30 mouse cellular contexts compared by ENCODE assay signal in genomic region chr12:41345621-41346020, GRCm38 (mm10).
"Had no signal": no experiment of that assay in that cellular context is flagged by ENCODE, and none has a peak within 500 bp of the region (broad histone marks: within the 10 kb centered on the region; RNA-seq: fewer than 3 reads in every experiment).

No protein-coding gene starts in this region.

- H3K36me3 ChIP-seq: limb, embryonic 10.5 days; limb, embryonic 12.5 days; limb, embryonic 13.5 days; limb, embryonic 15.5 days; liver, embryonic 13.5 days; liver, embryonic 15.5 days; lung, embryonic 15.5 days; midbrain, embryonic 10.5 days; midbrain, embryonic 12.5 days; midbrain, embryonic 13.5 days; midbrain, embryonic 15.5 days had no signal

- DNase-seq: layer of hippocampus, postnatal 36 days; left cerebral cortex, postnatal 4 days; liver; liver, embryonic 13.5 days; liver, postnatal 0 days; lung, adult 18-20 months; lung, adult 2 months; lung, embryonic 14.5 days; lung, postnatal 10 days; lung, postnatal 14 days; lung, postnatal 36 days; lung, postnatal 4 days had no signal

- ATAC-seq: liver, postnatal 0 days; lung, postnatal 0 days; midbrain, embryonic 13.5 days; midbrain, embryonic 15.5 days; midbrain, embryonic 16.5 days had no signal

- H3K4me3 ChIP-seq: left cerebral cortex, adult 2 months; limb, embryonic 10.5 days; limb, embryonic 12.5 days; limb, embryonic 13.5 days; limb, embryonic 15.5 days; liver, embryonic 13.5 days; liver, embryonic 15.5 days; lung, embryonic 15.5 days; megakaryocyte, embryonic 14.5 days; midbrain, embryonic 10.5 days; midbrain, embryonic 12.5 days; midbrain, embryonic 13.5 days; midbrain, embryonic 15.5 days; myocyte had no signal

- H3K9me3 ChIP-seq: limb, embryonic 10.5 days; limb, embryonic 12.5 days; limb, embryonic 13.5 days; limb, embryonic 15.5 days; liver, embryonic 13.5 days; liver, embryonic 15.5 days; lung, embryonic 15.5 days; midbrain, embryonic 10.5 days; midbrain, embryonic 12.5 days; midbrain, embryonic 13.5 days; midbrain, embryonic 15.5 days had no signal

- H3K27ac ChIP-seq: left cerebral cortex, adult 2 months; limb, embryonic 10.5 days; limb, embryonic 12.5 days; limb, embryonic 13.5 days; limb, embryonic 15.5 days; liver, embryonic 13.5 days; liver, embryonic 14.5 days; liver, embryonic 15.5 days; lung, embryonic 15.5 days; macrophage; midbrain, embryonic 10.5 days; midbrain, embryonic 12.5 days; midbrain, embryonic 13.5 days; midbrain, embryonic 15.5 days had no signal

- H3K9ac ChIP-seq: limb, embryonic 12.5 days; limb, embryonic 13.5 days; limb, embryonic 15.5 days; liver, embryonic 13.5 days; liver, embryonic 14.5 days; liver, embryonic 15.5 days; liver, postnatal 0 days; lung, embryonic 14.5 days; lung, embryonic 15.5 days; midbrain, embryonic 12.5 days; midbrain, embryonic 13.5 days; midbrain, embryonic 15.5 days had no signal

- H3K4me2 ChIP-seq: limb, embryonic 12.5 days; limb, embryonic 13.5 days; limb, embryonic 15.5 days; liver, embryonic 11.5 days; liver, embryonic 13.5 days; liver, embryonic 15.5 days; lung, embryonic 14.5 days; lung, embryonic 15.5 days; midbrain, embryonic 12.5 days; midbrain, embryonic 13.5 days; midbrain, embryonic 15.5 days had no signal

- H3K4me1 ChIP-seq: limb, embryonic 12.5 days; limb, embryonic 13.5 days; limb, embryonic 15.5 days; liver, embryonic 13.5 days; liver, embryonic 15.5 days; lung, embryonic 15.5 days; midbrain, embryonic 12.5 days; midbrain, embryonic 13.5 days; midbrain, embryonic 15.5 days had no signal

- H3K27me3 ChIP-seq: limb, embryonic 12.5 days; limb, embryonic 13.5 days; limb, embryonic 15.5 days; liver, embryonic 13.5 days; liver, embryonic 15.5 days; lung, embryonic 15.5 days; megakaryocyte, embryonic 14.5 days; midbrain, embryonic 12.5 days; midbrain, embryonic 13.5 days; midbrain, embryonic 15.5 days had no signal
